Mouse (Mus musculus): ENCODE data around the gene Mrc2. TPM values are rescaled to one million over a fixed set of nuclear protein-coding genes. Genes with fewer than 3 reads are reported as not detected.

The Mrc2 gene
- polyA plus RNA-seq, 1 experiment: 17.3 TPM

DNA sequence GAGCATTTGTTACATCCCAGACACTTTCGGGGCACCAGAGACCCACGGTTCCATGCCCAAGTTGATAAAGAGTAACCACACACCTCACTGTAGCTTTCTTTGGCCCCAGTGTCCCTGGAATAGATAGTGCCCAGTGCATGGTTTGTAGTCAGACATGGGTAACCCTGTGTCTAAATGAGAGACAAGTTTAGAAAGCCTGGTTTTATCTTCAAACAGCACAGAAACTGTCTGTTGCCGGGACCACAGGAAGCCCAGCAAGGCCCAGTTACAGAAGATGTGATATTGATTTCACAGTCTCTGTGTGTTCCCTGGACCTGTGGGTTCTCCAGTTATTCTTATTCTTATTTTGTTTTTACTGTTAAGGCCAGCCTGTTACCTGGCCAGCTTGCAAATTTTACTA lies 74.7 kb downstream of the Mrc2 start:
- TF ChIP-seq POLR2A (IDR thresholded peaks at IDR 0.05; ENCODE audit: borderline replicate concordance, extremely low read depth, insufficient read depth, insufficient read length, poor library complexity, severe bottlenecking): no peak
- TF ChIP-seq CTCF (IDR thresholded peaks at IDR 0.05; ENCODE audit: borderline replicate concordance, extremely low read depth, insufficient read depth, insufficient read length): no peak
- DNase-seq (ENCODE audit: low read depth): no peak

DNA sequence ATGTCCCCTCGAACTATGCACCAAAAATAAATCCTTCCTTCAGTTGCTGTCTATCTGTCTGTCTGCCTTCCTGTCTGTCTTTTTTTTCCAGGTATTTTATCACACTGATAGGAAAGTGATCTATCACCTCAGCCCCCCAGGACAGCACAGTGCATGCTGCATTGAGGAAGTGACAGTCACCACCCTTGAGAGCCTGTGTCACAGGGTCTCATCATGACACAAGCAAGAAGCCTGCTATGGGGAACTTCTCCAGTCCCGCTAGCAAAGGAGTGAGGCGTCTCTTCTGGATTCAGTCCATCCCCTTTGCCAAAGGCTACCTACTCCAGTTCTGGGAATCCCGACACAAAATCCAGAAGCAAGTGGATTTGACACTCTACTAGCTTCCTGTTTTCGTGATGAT lies 76.4 kb downstream of the Mrc2 start:
- DNase-seq (ENCODE audit: low read depth): no peak
- no peak for TF ChIP-seq POLR2A (IDR thresholded peaks at IDR 0.05; ENCODE audit: borderline replicate concordance, extremely low read depth, insufficient read depth, insufficient read length, poor library complexity, severe bottlenecking)
- TF ChIP-seq CTCF (IDR thresholded peaks at IDR 0.05; ENCODE audit: borderline replicate concordance, extremely low read depth, insufficient read depth, insufficient read length): no peak

DNA sequence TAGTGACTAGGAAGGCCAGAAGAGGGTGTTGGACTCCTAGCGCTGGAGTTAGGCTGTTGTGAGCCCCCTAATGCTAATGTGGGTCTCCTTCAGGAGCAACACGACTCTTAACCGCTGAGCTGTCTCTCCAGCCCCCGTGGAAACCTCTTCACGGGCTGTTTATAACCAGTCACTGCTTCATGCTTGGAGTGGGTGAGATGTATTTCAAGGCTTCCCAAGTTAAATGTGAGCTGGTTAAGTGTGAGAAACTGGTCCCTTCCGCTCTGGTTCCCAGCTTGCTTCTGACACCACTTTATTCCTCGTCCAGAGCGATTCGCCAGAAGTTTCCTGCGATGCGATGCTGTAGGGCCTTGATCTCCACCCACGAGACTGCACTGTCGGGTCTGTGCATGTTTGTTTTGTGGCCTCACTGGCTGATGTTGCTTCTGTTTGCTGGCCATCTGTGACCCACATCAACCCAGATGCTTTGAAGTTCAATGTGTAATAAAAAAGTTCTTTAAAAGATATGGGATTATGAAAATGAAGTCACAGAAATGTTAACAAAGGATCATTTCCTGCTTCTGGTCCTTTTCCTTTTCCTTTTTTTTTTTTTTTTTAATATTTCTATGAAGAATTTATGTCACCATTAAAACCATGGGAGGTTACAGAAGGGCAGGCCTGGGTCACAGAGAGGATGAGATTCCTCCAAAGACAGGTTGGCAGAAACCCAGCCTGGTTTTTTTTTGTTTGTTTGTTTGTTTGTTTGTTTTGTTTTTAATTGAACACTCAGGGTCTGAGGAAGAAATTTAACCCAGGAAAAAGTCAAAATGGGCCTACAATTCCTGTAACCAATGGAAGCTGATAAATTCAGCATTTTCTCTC lies 77.3 kb downstream of the Mrc2 start:
- no peak for DNase-seq (ENCODE audit: low read depth)
- TF ChIP-seq POLR2A (IDR thresholded peaks at IDR 0.05; ENCODE audit: borderline replicate concordance, extremely low read depth, insufficient read depth, insufficient read length, poor library complexity, severe bottlenecking): no peak
- no peak for TF ChIP-seq CTCF (IDR thresholded peaks at IDR 0.05; ENCODE audit: borderline replicate concordance, extremely low read depth, insufficient read depth, insufficient read length)

DNA sequence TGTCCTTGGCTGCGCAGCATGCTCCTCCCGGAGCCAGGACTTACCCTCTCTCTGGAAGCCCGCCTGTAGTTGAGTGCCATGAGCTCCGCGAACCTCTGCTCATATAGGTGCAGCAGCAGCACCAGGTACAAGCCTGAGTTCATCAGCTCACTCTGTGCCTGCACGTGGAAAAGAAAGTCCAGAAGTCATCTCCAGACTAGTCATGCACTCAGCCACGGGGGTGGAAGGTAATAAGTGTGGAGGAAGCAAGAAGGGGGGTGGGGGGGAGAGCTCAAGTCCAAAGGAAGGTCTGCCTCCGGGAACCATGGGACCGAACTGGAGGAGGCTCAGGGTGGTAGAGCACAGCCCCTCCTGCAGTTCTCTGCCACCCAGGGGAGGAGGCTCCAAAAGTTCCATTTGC lies 79.4 kb downstream of the Mrc2 start:
- TF ChIP-seq CTCF (IDR thresholded peaks at IDR 0.05; ENCODE audit: borderline replicate concordance, extremely low read depth, insufficient read depth, insufficient read length) (no peak), POLR2A (IDR thresholded peaks at IDR 0.05; ENCODE audit: borderline replicate concordance, extremely low read depth, insufficient read depth, insufficient read length, poor library complexity, severe bottlenecking) (no peak)
- DNase-seq (ENCODE audit: low read depth): no peak

DNA sequence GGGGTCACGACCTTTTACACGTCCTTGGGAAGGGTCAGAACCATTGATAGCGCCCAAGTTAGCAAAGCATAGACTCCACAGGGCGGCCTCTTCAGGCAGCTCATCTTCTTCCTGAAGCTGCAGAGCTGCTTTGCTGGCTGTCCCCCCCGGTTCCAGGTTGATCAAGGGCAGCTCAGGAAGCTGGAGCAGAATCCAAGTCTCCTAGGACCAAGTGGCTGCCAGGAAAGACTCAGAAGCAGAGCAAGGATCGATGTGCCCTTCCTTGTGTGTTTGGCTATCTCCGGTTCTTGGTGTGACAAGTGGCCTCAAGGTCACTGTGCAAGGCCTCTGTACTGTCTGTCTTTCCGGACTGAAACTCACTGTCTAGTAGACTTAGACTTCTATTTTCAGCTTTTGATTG lies 81.4 kb downstream of the Mrc2 start:
- no peak for TF ChIP-seq POLR2A (IDR thresholded peaks at IDR 0.05; ENCODE audit: borderline replicate concordance, extremely low read depth, insufficient read depth, insufficient read length, poor library complexity, severe bottlenecking)
- TF ChIP-seq CTCF (IDR thresholded peaks at IDR 0.05; ENCODE audit: borderline replicate concordance, extremely low read depth, insufficient read depth, insufficient read length): no peak

DNA sequence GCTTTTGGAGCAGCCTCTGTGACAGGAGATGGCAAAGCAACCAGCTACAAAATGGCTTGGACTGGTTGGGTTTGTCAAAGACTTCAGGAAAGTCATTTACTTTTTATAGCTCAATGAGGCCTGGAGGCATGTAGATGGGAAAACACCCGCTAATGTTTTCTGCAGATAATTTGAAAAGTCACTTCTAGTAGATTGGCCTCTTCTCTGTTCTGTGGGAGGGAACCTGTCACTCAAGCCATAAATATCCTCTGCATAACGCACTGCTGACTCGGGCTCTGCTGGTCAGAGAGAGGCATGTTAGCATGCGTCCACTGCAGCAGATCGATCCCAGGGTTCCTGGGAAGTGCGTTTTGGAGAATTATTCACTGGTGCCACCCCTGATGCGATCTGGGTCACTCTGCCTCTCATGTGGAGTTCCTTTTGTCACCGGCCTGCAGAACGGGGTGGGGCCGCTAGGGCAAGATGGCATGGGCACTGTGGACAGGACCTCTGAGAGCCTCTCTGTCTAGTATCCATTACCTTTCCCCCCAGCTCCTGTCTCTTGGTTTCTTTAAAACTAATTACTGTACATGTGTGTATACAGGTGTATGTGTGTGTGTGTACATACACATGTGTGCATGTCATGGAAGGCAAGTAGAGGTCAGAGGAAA lies 82.2 kb downstream of the Mrc2 start:
- DNase-seq (ENCODE audit: low read depth): no peak

More for the DNA sequence above, 81.4 kb downstream of the Mrc2 start:
- no peak for DNase-seq (ENCODE audit: low read depth)

DNA sequence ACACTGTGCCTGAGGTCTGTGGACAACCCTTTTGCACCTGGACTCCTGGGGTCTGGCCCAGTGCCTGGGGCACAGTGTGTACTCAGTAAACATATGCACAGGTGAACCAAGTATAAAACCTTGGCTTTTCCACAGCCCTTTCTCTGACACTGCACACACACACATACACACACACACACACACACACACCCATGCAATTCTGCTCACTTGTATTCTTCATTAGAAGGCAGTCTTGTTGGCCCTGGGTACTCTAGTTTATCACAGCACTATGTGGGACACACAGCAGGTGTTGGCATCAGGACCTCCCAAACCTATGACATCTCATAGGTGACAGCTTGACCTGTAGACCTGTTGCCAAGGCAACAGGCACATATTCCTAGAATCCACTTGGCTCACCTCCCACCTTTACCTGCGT lies 83.4 kb downstream of the Mrc2 start:
- TF ChIP-seq CTCF (IDR thresholded peaks at IDR 0.05; ENCODE audit: borderline replicate concordance, extremely low read depth, insufficient read depth, insufficient read length) (no peak), POLR2A (IDR thresholded peaks at IDR 0.05; ENCODE audit: borderline replicate concordance, extremely low read depth, insufficient read depth, insufficient read length, poor library complexity, severe bottlenecking) (no peak)
- no peak for DNase-seq (ENCODE audit: low read depth)

More for the DNA sequence above, 82.2 kb downstream of the Mrc2 start:
- TF ChIP-seq CTCF (IDR thresholded peaks at IDR 0.05; ENCODE audit: borderline replicate concordance, extremely low read depth, insufficient read depth, insufficient read length) (no peak), POLR2A (IDR thresholded peaks at IDR 0.05; ENCODE audit: borderline replicate concordance, extremely low read depth, insufficient read depth, insufficient read length, poor library complexity, severe bottlenecking) (no peak)

DNA sequence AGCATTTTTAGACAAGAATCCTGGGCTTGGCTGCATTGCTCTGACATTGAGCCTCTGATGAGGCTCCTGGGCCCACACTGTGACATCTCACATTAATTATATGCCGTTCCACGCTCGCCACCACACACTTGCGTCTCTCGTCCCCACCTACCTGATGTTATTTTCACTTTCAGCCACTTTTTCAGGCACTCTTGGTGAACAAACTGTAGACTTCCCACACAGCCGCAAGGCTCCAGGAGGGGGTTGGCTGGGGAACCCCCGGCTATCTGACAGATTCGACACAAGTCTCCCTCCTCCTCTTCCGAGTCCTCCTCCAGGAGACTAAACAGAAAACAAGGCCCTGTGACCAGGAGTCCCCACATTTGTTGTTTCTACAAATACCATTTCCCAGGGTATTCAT lies 92.8 kb downstream of the Mrc2 start:
- TF ChIP-seq CTCF (IDR thresholded peaks at IDR 0.05; ENCODE audit: borderline replicate concordance, extremely low read depth, insufficient read depth, insufficient read length): no peak
- TF ChIP-seq POLR2A (IDR thresholded peaks at IDR 0.05; ENCODE audit: borderline replicate concordance, extremely low read depth, insufficient read depth, insufficient read length, poor library complexity, severe bottlenecking): no peak
- no peak for DNase-seq (ENCODE audit: low read depth)

DNA sequence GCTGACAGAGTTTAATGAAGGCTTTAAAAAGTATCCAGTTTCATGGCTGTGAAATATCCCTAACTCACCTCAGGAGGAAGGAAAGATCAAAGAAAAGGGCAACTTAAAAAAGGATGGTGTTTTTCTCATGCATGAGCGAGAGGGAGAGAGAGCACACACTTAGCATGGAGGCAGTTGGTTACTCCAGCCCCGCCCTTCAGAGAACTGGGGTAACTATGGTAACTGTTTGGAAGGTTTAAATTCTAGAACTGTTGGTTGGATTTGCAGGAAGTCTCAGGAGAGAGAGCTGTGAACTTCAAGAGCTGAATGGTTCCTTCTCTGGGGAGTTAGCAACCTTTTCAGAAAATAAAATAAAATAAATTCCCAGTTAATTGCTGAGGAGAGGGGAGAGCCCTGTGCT lies 96.2 kb downstream of the Mrc2 start:
- peak; percentile 68 for DNase-seq (ENCODE audit: low read depth)
- no peak for TF ChIP-seq CTCF (IDR thresholded peaks at IDR 0.05; ENCODE audit: borderline replicate concordance, extremely low read depth, insufficient read depth, insufficient read length)
- no peak for TF ChIP-seq POLR2A (IDR thresholded peaks at IDR 0.05; ENCODE audit: borderline replicate concordance, extremely low read depth, insufficient read depth, insufficient read length, poor library complexity, severe bottlenecking)

DNA sequence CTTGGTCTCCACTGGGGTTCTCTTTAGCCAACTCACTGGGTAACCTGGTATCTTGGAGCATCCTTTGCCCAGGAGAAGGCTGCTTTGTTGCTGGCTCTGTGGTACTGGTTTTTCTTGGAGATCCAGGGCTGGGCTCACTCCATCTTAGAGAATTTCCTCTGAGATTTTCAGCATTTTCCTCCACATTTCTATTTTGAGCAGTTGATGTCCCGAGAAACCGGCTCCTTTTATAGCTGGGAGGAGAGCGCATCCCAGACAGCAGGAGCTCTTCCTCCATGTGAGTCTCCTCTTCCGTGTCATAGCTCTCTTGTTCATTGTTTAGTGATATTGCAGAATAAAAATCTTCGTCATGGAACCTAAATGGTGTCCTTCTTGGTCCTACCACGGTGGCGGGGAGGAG lies 97.8 kb downstream of the Mrc2 start:
- TF ChIP-seq CTCF (IDR thresholded peaks at IDR 0.05; ENCODE audit: borderline replicate concordance, extremely low read depth, insufficient read depth, insufficient read length): no peak
- no peak for TF ChIP-seq POLR2A (IDR thresholded peaks at IDR 0.05; ENCODE audit: borderline replicate concordance, extremely low read depth, insufficient read depth, insufficient read length, poor library complexity, severe bottlenecking)
- no peak for DNase-seq (ENCODE audit: low read depth)

Other genes starting within 250 kb of the Mrc2 start
- 0.11 and 0.18 TPM in 2 replicates for gene Efcab3, start 229.1 kb upstream of the Mrc2 start, polyA plus RNA-seq (2012; rRNA removed)
- gene Mettl2, start 166.2 kb upstream of the Mrc2 start, polyA plus RNA-seq (2012; rRNA removed): 31.7 and 39.4 TPM in 2 replicates
- gene Gm10842, start 145.8 kb upstream of the Mrc2 start, polyA plus RNA-seq (2012; rRNA removed): not detected in 2 replicates
- gene Tlk2, start 113.8 kb upstream of the Mrc2 start, polyA plus RNA-seq (2012; rRNA removed): 50.6 and 53.9 TPM in 2 replicates
- 0.14 and 0.29 TPM in 2 replicates for gene March10, start 164.1 kb downstream of the Mrc2 start, polyA plus RNA-seq (2012; rRNA removed)

All from brain, embryonic 14.5 days (tissue).